Mouse (Mus musculus) midbrain, embryonic 11.5 days (tissue): ENCODE results near the gene Npc2. TPM values are rescaled to one million over a fixed set of nuclear protein-coding genes. Genes with fewer than 3 reads are reported as not detected.

Source experiments
- ATAC-seq: fragments of 200-750 bp; cut with Nextera tagmentation; 2 replicates; pipeline ENCODE4 v1.8.0; 2017; ENCODE audit warnings: moderate TSS enrichment, moderate library complexity; ENCODE audit not compliant: low FRiP score
- DNase-seq: peaks from one replicate; pipeline ENCODE4 v3.0.0; 2015; ENCODE audit warnings: low spot score; ENCODE audit errors: missing footprints
- H3K27ac ChIP-seq: fragments of 300-500 bp; sonication (generic); 2 replicates; pipeline ENCODE4 v1.5.1; 2014; ENCODE audit warnings: low read depth, low read length
- H3K27me3 ChIP-seq: fragments of 300-500 bp; sonication (generic); 2 replicates; pipeline ENCODE4 v1.6.1; 2014; ENCODE audit warnings: mild to moderate bottlenecking, low read length, moderate library complexity, mixed read lengths; ENCODE audit not compliant: control insufficient read depth, insufficient read depth
- H3K36me3 ChIP-seq: fragments of 300-500 bp; sonication (generic); 2 replicates; pipeline ENCODE4 v1.6.1; 2014; ENCODE audit warnings: mild to moderate bottlenecking, low read length, moderate library complexity, mixed read lengths; ENCODE audit not compliant: control insufficient read depth, insufficient read depth
- H3K4me1 ChIP-seq: fragments of 300-500 bp; sonication (generic); 2 replicates; pipeline ENCODE4 v1.6.1; 2014; ENCODE audit warnings: low read length; ENCODE audit not compliant: control insufficient read depth, insufficient read depth
- H3K4me2 ChIP-seq: fragments of 300-500 bp; sonication (generic); 2 replicates; pipeline ENCODE4 v1.6.1; 2014; ENCODE audit warnings: mild to moderate bottlenecking, moderate library complexity
- H3K4me3 ChIP-seq: fragments of 300-500 bp; sonication (generic); 2 replicates; pipeline ENCODE4 v1.5.1; 2014; ENCODE audit warnings: low read depth, low read length
- H3K9ac ChIP-seq: fragments of 300-500 bp; sonication (generic); 2 replicates; pipeline ENCODE4 v1.6.1; 2014; ENCODE audit warnings: low read length
- H3K9me3 ChIP-seq: fragments of 300-500 bp; sonication (generic); 2 replicates; pipeline ENCODE4 v1.6.1; 2016; ENCODE audit warnings: low read length; ENCODE audit not compliant: control insufficient read depth
- WGBS: fragments of 180-500 bp; shearing (Covaris S2); extraction: QIAGEN DNeasy Blood & Tissue Kit; methylation state at CpG from one replicate; pipeline ENCODE4 v1.1.7; 2014; 5-methylcytosine and 5-hydroxymethylcytosine counted together
- polyA plus RNA-seq: library from polyadenylated mRNA; unstranded; fragments of >200 nt; fragmentation: Nextera tagmentation; extraction: Ambion mirVana; gene quantifications from 2 replicates; pipeline ENCODE4 v1.2.1, GENCODE M21; 2014

Gene Npc2
- polyA plus RNA-seq, 1 experiment from 2014 or later, result 102 TPM

DNA sequence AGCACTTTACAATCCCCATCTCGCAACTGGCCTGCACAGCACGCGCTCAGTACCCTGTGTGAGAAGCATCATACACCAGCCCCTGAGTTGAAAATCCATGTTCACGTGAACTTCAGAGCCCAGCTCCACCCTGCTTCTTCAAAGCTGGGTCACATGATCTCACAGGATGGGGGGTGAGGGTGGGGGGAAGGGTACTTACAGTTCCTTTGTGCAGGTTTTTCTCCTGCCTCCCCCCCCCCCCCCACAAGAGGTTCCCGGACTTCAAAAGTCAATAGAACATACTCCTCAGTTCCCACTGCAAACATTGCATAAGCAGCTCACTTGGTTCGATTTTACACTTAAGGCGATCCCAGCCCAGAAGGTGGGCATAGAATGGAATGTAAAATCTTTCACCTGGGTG, 3.3 kb downstream of the Npc2 start:
- H3K27ac ChIP-seq, result no peak overlapping the region
- no peak overlapping the region for H3K4me2 ChIP-seq
- DNase-seq, result no peak
- H3K36me3 ChIP-seq, result peaks cover 7% of the 10 kb centered on the region; the same call in 1 of the 2 replicates
- peaks cover 22% of the 10 kb centered on the region for H3K4me1 ChIP-seq
- H3K27me3 ChIP-seq, result no peaks in the 10 kb centered on the region
- no peak overlapping the region for H3K4me3 ChIP-seq
- no peak overlapping the region for H3K9ac ChIP-seq
- ATAC-seq, result no peak
- H3K9me3 ChIP-seq, result no peaks in the 10 kb centered on the region
- 91% methylated on average over 7 of the region's 7 CpGs for WGBS

DNA sequence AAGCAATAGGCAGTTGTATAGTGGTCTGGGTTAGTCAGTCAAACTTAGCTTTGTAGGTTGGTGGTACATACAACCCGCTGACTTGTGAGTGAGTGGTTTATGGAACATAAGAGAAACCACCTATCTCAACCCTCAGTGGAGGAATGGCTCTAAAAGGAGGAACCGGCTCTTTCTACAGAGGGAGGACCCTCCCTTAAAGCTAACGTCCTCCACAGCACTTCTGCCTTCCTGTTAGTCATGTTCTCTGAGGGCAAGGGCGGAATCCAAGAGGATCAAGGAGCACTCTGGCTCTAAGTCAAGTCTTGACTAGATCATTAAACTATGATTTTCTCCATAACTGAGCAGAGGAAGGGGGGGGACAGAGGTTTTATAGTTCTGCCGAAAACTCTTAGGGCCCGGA, 5.4 kb downstream of the Npc2 start:
- 91% methylated on average over 6 of the region's 6 CpGs for WGBS
- H3K4me2 ChIP-seq, result no peak overlapping the region
- no peak overlapping the region for H3K4me3 ChIP-seq
- H3K27ac ChIP-seq, result no peak overlapping the region
- no peak overlapping the region for H3K9ac ChIP-seq
- no peaks in the 10 kb centered on the region for H3K27me3 ChIP-seq
- DNase-seq (no peak), ATAC-seq (no peak)
- H3K36me3 ChIP-seq, result peaks cover 11% of the 10 kb centered on the region; the same call in 1 of the 2 replicates
- H3K9me3 ChIP-seq, result no peaks in the 10 kb centered on the region
- H3K4me1 ChIP-seq, result peaks cover 14% of the 10 kb centered on the region

DNA sequence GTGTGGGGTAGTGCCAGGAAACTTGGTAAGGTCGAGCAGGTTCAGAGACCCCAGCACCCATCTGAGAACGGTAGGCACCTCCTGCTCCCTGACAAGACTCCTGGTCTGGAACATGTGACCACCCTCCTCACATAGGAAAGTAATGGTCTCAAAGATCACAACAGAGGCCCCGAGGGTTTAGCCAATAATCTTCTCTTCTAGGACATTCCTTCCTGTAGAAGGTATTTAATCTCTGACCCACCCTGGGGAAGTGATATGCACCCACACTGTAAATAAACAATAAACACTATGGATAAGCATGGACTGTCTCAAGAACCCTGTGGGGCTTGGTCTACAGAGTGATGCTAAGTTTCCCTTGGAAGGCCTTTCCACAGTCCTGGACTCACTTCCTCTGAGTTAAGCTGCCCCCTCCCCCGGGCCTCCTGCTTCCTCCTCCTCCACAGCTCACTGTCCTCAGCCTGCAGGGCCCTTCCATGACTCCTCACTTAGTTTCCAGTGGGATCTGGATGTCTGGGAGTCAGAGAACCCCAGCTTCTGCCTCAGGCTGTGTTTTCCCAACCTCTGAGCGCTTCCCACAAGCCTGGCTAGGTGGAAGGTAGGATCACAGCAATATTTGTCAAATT, 6.7 kb downstream of the Npc2 start:
- Histone ChIP-seq H3K4me2 (no peak overlapping the region), H3K9me3 (no peaks in the 10 kb centered on the region), H3K4me3 (no peak overlapping the region), H3K27me3 (no peaks in the 10 kb centered on the region), H3K36me3 (peaks cover 11% of the 10 kb centered on the region; the same call in 1 of the 2 replicates), H3K4me1 (peaks cover 10% of the 10 kb centered on the region), H3K27ac (no peak overlapping the region), H3K9ac (no peak overlapping the region)
- no peak for ATAC-seq
- no peak for DNase-seq
- 86% methylated on average over 5 of the region's 5 CpGs for WGBS

DNA sequence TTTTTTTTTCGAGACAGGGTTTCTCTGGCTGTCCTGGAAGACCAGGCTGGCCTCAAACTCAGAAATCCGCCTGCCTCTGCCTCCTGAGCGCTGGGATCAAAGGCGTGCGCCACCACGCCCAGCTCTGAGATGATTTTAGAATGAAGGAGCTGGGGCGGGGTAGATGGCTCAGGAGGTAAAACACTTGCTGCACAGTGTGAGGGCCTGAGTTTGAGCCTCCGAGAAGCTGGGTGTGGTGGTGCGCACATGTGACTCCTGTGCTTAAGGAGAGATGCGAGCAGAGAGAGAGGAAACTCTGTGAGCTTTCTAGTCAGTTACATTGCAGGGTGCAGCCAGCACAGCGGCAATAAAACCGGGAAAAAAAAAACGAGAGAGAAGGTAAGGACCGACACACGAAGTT, 7.4 kb downstream of the Npc2 start:
- DNase-seq (no peak), ATAC-seq (no peak)
- no peak overlapping the region for H3K27ac ChIP-seq
- H3K4me1 ChIP-seq, result peaks cover 6% of the 10 kb centered on the region
- H3K27me3 ChIP-seq, result no peaks in the 10 kb centered on the region
- H3K9me3 ChIP-seq, result no peaks in the 10 kb centered on the region
- WGBS, result 92% methylated on average over 15 of the region's 15 CpGs
- no peak overlapping the region for H3K4me2 ChIP-seq
- peaks cover 13% of the 10 kb centered on the region for H3K36me3 ChIP-seq
- H3K4me3 ChIP-seq, result no peak overlapping the region
- H3K9ac ChIP-seq, result no peak overlapping the region

DNA sequence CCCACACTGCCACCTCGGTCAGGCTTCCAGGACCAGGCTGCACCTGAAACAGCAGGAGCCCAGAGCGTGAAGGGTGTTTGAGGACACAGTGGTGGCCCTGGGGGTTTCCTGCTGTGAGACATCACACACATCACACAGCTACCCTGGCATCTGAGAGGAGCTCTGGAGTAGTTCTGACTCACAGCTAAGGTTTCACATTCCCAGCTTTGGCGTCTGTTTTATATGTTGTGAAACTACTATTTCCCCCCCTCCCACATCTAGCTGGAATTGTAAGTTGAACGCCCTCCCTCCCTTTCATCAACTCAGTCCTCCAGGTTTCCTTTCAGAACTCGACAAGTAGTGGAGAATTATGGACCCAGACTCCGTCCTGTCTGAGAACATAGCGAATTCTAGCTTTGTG, 8.2 kb downstream of the Npc2 start:
- ATAC-seq, result no peak
- no peaks in the 10 kb centered on the region for H3K27me3 ChIP-seq
- H3K36me3 ChIP-seq, result peaks cover 18% of the 10 kb centered on the region
- no peaks in the 10 kb centered on the region for H3K9me3 ChIP-seq
- 92% methylated on average over 7 of the region's 7 CpGs for WGBS
- H3K4me1 ChIP-seq, result peaks cover 4% of the 10 kb centered on the region; the same call in 1 of the 2 replicates
- no peak overlapping the region for H3K27ac ChIP-seq
- H3K9ac ChIP-seq, result no peak overlapping the region
- no peak overlapping the region for H3K4me3 ChIP-seq
- no peak for DNase-seq
- no peak overlapping the region for H3K4me2 ChIP-seq

DNA sequence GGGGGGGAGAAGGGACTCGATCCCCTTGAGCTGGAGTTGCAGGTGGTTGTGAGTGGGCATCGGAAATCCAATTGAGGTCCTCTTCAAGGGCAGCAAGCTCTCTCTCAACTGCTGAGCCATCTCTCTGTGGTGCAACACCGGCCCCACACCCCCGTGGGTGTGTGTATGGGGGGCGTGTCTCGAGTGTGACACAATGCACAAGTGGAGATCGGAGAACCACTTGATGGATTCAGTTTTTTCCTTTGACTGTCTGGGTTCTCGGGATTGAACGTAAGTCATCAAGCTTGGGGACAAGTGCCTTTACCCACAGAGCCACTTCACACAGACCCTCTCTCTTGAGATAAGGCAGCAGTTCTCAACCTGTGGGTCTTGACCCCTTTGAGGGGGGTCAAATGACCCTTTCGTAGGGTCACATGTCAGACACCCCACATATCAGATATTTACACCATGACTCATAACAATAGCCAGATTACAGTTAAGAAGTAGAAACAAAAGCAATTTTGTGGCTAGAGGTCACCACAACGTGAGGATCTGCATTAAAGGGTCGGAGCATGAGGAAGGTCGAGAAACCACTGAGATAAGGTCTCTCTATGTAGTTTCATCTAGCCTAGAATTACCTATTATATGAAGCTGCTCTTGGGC, 9.3 kb downstream of the Npc2 start:
- H3K9ac ChIP-seq, result no peak overlapping the region
- H3K36me3 ChIP-seq, result peaks cover 15% of the 10 kb centered on the region
- H3K27me3 ChIP-seq, result no peaks in the 10 kb centered on the region
- DNase-seq (no peak), ATAC-seq (no peak)
- WGBS, result 91% methylated on average over 13 of the region's 13 CpGs
- H3K27ac ChIP-seq, result no peak overlapping the region
- H3K4me2 ChIP-seq, result no peak overlapping the region
- H3K4me1 ChIP-seq, result peaks cover 4% of the 10 kb centered on the region; the same call in 1 of the 2 replicates
- no peaks in the 10 kb centered on the region for H3K9me3 ChIP-seq
- H3K4me3 ChIP-seq, result no peak overlapping the region

DNA sequence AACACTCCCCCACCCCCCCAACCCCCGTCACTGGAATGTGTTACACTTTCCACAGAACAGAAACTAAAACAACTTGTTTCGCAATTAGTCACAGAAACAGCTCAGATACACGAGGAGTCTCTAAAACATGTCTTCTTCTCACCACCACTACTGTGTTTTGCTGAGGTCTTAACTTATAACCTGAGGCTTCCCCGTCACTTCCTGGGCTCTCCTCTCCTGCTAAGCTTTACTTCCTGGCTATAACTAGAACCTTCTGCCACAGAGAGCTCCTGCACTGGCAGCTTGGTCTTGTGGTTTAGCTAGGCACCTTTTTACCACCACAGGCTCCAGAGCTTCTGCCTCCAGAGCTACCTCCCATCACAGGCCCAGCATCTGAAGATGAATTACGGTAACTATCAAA, 10.4 kb downstream of the Npc2 start:
- Histone ChIP-seq H3K9me3 (no peaks in the 10 kb centered on the region), H3K27ac (no peak overlapping the region), H3K27me3 (no peaks in the 10 kb centered on the region), H3K4me3 (no peak overlapping the region), H3K36me3 (peaks cover 15% of the 10 kb centered on the region; the same call in 1 of the 2 replicates), H3K4me1 (peaks cover 4% of the 10 kb centered on the region; the same call in 1 of the 2 replicates), H3K9ac (no peak overlapping the region), H3K4me2 (no peak overlapping the region)
- ATAC-seq, result no peak
- 91% methylated on average over 5 of the region's 5 CpGs for WGBS
- no peak for DNase-seq

DNA sequence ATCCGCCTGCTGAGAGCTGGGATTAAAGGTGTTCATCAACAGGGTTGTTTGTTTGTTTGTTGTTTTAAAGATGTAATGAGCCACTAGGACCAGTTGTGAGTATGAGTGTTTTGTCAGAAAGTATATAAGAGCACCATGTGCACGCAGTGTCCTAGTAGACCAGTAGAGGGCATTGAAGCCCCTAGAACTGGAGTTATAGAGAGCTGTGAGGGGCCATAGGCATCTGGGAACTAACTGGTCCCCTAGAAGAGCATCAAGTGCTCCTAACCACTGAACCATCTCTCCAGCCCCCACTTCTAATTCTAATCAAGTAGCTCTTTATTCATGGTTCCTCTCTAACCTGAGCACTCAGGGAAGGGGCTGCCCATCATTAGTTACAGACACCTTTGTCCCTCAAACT, 13.9 kb downstream of the Npc2 start:
- Histone ChIP-seq H3K9me3 (no peaks in the 10 kb centered on the region), H3K27me3 (no peaks in the 10 kb centered on the region), H3K4me1 (no peaks in the 10 kb centered on the region), H3K4me3 (no peak overlapping the region), H3K9ac (no peak overlapping the region), H3K36me3 (peaks cover 11% of the 10 kb centered on the region; the same call in 1 of the 2 replicates), H3K4me2 (no peak overlapping the region), H3K27ac (no peak overlapping the region)
- DNase-seq (no peak), ATAC-seq (no peak)
- 81% methylated on average over 2 of the region's 2 CpGs for WGBS

DNA sequence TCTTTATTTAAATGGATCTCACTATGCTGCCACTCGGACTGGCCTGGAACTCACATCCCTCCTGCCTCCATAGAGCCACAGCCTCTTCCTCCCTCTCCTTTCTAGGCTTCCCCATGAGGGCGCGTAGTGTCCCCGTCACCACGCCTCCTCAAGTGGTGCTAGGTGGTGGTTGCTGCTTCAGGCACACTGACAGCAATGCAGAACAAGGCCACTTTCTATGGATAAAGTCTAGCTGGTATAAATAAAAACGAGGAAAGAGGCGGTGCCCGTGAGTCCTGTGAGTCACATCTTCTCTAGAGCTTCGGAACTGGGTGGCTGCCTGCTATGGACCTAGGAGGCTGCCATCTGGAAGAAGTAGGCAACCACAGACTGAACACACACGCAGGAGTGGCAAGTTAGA, 16.9 kb downstream of the Npc2 start:
- WGBS, result 92% methylated on average over 10 of the region's 10 CpGs
- no peak overlapping the region for H3K9ac ChIP-seq
- H3K9me3 ChIP-seq, result no peaks in the 10 kb centered on the region
- peaks cover 21% of the 10 kb centered on the region for H3K4me1 ChIP-seq
- no peak for DNase-seq
- H3K4me2 ChIP-seq, result no peak overlapping the region
- no peak for ATAC-seq
- H3K27me3 ChIP-seq, result no peaks in the 10 kb centered on the region
- H3K4me3 ChIP-seq, result no peak overlapping the region
- peaks cover 9% of the 10 kb centered on the region; the same call in 1 of the 2 replicates for H3K36me3 ChIP-seq
- H3K27ac ChIP-seq, result no peak overlapping the region
